Mouse (Mus musculus): ENCODE measurements at regions not wholly inside any gene's neighbourhood (a gene's known extent, or its start where the extent isn't known, plus 50 kb on each side); places are given as distances from the start of the nearest gene placed in this dataset.

GRCm38 (mm10) chr19:48090393-48090792 lies 115.4 kb upstream of the Sorcs3 start:
- DNase-seq (ENCODE audit: low read depth): peak; percentile 0

DNA sequence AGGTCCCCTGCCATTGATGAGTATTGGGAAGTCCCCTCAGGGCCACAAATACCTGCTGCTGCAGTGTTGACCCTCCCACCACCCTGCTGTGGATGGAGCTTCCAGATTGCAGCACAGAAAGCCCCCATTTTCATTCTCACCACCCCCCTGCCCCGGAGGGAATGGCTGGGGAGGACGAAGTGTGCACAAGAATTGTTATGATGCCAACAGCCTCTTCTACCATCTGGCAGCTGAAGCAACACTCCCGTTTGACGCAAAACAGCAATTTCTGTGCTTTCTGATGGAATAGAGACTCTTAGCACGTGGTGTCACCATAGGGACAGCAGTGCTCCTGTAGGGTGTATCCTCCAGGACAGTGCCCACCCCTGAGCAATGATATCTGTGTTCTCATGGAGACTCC lies 108.5 kb upstream of the Sorcs3 start:
- no peak for DNase-seq (ENCODE audit: low read depth)

GRCm38 (mm10) chr19:48097942-48098596 lies 107.8 kb upstream of the Sorcs3 start:
- DNase-seq (ENCODE audit: low read depth): no peak

GRCm38 (mm10) chr19:48100991-48101390 lies 104.8 kb upstream of the Sorcs3 start:
- no peak for DNase-seq (ENCODE audit: low read depth)

DNA sequence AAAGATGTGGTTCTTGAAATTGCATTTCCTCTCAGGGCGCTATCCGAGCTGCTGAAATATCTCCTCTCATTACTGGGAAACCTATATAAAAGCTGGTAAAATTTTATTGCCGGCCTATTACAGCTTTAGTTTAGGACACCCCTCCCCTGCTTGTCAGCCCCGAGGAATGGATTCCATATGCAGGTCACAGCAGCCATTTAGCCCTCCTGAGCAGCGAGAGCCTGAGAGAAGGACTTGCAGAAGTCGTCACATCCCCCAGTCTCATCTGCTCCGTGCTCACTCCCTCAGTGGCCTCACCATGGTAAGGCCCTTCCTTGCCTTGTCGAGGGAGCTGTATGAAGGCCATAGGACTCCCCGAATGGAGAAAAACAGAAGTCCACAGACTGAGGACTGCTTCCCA lies 90.7 kb upstream of the Sorcs3 start:
- no peak for DNase-seq (ENCODE audit: low read depth)

- DNase-seq (ENCODE audit: low read depth): no peak
Measured at GRCm38 (mm10) chr19:48115728-48116127, 90.1 kb upstream of the Sorcs3 start.

DNA sequence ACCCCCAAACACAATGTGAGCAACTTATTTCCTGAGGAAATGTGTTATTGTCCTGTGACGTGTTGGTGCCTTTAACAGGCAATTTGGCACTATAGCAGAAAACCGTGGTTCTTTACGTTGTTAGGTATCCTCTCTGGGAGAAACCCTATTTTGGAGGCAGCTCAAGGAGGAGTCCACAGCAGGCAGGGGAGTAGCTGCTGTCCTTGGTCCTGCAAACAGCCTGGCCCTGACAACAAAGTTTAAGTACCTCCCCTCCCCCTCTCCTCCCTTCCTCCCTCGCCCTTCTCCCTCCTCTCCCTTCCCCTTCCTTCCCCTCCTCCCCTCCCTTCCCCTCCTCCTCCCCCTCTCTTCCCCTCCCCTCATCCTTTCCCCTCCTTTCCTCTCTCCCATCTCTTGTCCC lies 89.1 kb upstream of the Sorcs3 start:
- no peak for DNase-seq (ENCODE audit: low read depth)

- no peak for DNase-seq (ENCODE audit: low read depth)
Measured at GRCm38 (mm10) chr19:48117646-48118045, 88.2 kb upstream of the Sorcs3 start.

DNA sequence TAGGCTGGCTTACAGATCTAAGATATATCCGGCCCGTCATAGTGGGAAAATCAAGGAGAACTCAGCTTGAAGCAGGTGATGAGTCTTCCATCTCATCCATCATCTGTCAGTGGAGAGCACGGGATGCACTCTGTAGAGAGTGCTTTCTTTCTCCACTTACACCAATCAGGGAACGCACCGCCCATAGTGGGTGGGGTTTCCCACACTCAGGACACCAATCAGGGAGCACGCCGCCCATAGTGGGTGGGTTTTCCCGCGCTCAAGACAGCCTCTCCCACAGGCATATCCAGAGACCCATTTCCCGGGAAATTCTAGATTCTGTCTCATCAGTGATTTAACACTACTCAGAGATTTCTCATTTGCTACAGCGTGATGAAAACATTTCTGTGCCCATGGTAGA lies 83.5 kb upstream of the Sorcs3 start:
- DNase-seq (ENCODE audit: low read depth): no peak

- no peak for DNase-seq (ENCODE audit: low read depth)
Measured at GRCm38 (mm10) chr19:48123777-48124176, 82.0 kb upstream of the Sorcs3 start.

- no peak for DNase-seq (ENCODE audit: low read depth)
Measured at GRCm38 (mm10) chr19:48125731-48126130, 80.1 kb upstream of the Sorcs3 start.

DNA sequence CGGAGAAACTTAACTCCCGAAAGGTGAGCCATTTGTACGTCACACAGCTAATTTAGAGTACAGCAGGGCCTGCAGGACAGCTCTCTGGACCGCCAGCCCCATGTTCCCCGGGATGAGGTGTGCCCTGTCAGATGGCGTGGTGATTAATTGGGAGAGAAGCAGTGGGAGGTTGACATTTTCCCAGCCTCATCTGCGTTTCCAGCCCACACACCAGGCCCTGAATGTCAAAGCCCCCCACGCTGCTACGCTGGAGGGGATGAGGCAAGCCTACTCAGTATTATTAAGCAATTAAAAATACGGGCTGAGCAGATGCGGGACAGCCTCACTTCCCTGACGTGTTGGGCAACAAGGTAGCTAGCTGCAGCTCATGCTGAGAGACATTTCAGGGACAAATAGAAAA lies 77.7 kb upstream of the Sorcs3 start:
- no peak for DNase-seq (ENCODE audit: low read depth)

GRCm38 (mm10) chr19:48136231-48136630 lies 69.6 kb upstream of the Sorcs3 start:
- no peak for DNase-seq (ENCODE audit: low read depth)

DNA sequence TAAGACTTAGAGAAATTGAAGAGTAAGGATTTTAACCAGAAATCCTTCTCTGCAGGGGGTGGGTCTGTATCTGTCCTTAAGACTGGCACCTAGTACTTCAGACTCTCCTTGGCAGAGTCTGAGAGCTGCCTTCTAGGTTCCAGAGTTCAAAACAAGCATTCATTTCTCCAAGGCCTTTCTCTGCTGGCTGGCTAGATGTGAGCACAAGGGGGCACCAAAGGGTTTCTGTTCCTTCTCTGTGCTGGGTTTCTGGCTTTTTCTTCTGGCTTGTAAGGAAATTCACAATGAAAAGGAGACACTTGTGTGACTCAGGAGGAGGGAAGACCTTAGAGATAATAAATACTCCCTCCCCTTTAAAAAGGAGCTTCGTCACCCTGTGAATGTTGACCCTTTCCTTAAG lies 61.7 kb upstream of the Sorcs3 start:
- no peak for DNase-seq (ENCODE audit: low read depth)

Measured in induced T-regulatory cell, adult 2 months (primary cell).